Mouse (Mus musculus) liver, embryonic 15.5 days (tissue): Measurements from ENCODE around the gene Pimreg. TPM values are rescaled to one million over a fixed set of nuclear protein-coding genes. Genes with fewer than 3 reads are reported as not detected.

Source experiments
- ATAC-seq: fragments of 200-750 bp; cut with Nextera tagmentation; 2 replicates; pipeline ENCODE4 v1.8.0; 2017; ENCODE audit warnings: moderate number of reproducible peaks, mild to moderate bottlenecking, moderate library complexity; ENCODE audit not compliant: insufficient read depth
- H3K27ac ChIP-seq: fragments of 300-500 bp; sonication (generic); replicated peaks from 2 replicates; pipeline ENCODE4 v1.5.1; 2015; ENCODE audit warnings: mild to moderate bottlenecking, inconsistent platforms
- H3K27me3 ChIP-seq: fragments of 300-500 bp; sonication (generic); 2 replicates; pipeline ENCODE4 v1.6.1; 2015; ENCODE audit warnings: mild to moderate bottlenecking, inconsistent platforms
- H3K36me3 ChIP-seq: fragments of 300-500 bp; sonication (generic); replicated peaks from 2 replicates; pipeline ENCODE4 v1.6.1; 2015; ENCODE audit warnings: moderate library complexity, mild to moderate bottlenecking, inconsistent platforms
- H3K4me1 ChIP-seq: fragments of 300-500 bp; sonication (generic); replicated peaks from 2 replicates; pipeline ENCODE4 v1.6.1; 2015; ENCODE audit warnings: inconsistent platforms
- H3K4me2 ChIP-seq: fragments of 300-500 bp; sonication (generic); 2 replicates; pipeline ENCODE4 v1.6.1; 2015; ENCODE audit warnings: moderate library complexity, mild to moderate bottlenecking, inconsistent platforms
- H3K4me3 ChIP-seq: fragments of 300-500 bp; sonication (generic); replicated peaks from 2 replicates; pipeline ENCODE4 v1.5.1; 2015; ENCODE audit warnings: mild to moderate bottlenecking, inconsistent platforms
- H3K9ac ChIP-seq: fragments of 300-500 bp; sonication (generic); 2 replicates; pipeline ENCODE4 v1.6.1; 2015; ENCODE audit warnings: moderate library complexity, mild to moderate bottlenecking, inconsistent platforms
- H3K9me3 ChIP-seq: fragments of 300-500 bp; sonication (generic); replicated peaks from 2 replicates; pipeline ENCODE4 v1.6.1; 2016; ENCODE audit warnings: inconsistent platforms
- WGBS: fragments of 180-500 bp; shearing (Covaris S2); methylation state at CpG from one replicate; pipeline ENCODE4 v1.1.7; 2015; ENCODE audit warnings: mixed read lengths; ENCODE audit not compliant: insufficient replicate concordance; 5-methylcytosine and 5-hydroxymethylcytosine counted together
- polyA plus RNA-seq: library from polyadenylated mRNA; unstranded; fragments of >200 nt; fragmentation: Nextera tagmentation; extraction: Ambion mirVana; gene quantifications from 2 replicates; pipeline ENCODE4 v1.2.1, GENCODE M21; 2015

Gene Pimreg
- polyA plus RNA-seq, 1 experiment from 2014 or later: 20.6 TPM

DNA sequence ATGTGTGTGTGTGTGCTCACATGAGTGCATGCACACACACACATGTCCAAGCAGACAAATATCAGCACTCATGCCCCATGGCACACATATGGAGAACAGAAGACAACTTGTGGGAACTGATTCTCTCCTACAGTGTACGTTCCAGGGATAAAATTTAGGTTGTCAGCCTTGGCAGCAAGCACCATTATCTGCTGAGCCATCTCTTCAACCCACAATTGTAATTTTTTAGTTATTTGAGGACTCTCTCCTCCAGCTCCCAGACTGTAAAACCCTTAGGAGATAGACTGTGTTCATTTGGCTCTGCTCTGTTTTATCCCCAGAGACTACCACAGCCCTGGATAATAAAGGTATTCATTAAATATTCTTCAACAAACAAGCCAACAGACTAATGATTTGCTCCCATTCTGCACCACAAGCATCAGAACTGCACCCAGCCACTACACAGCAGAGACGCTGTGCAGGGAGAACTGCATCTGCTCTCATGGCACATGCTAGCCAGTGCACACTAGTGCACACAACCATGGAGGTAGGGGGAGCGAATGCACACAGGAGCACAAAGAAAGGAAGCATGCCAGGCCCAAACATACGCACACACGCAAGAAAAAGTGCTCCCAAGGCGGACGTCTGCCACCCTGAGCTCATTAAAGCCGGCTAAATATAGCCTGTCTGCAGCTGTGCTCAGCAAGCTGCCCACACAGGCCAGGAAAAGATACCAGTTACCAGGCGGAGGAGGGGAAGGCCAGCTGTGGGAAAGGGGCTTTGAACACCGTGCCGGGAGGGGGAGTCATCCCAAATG is 44.6 kb downstream of the Pimreg start:
- Histone ChIP-seq H3K4me2 (no peak overlapping the region), H3K9me3 (no peaks in the 10 kb centered on the region), H3K27me3 (no peaks in the 10 kb centered on the region), H3K4me1 (no peaks in the 10 kb centered on the region), H3K4me3 (no peak overlapping the region), H3K27ac (no peak overlapping the region), H3K9ac (no peak overlapping the region), H3K36me3 (no peaks in the 10 kb centered on the region)
- ATAC-seq: no peak
- 45% methylated on average over 11 of the region's 11 CpGs for WGBS

DNA sequence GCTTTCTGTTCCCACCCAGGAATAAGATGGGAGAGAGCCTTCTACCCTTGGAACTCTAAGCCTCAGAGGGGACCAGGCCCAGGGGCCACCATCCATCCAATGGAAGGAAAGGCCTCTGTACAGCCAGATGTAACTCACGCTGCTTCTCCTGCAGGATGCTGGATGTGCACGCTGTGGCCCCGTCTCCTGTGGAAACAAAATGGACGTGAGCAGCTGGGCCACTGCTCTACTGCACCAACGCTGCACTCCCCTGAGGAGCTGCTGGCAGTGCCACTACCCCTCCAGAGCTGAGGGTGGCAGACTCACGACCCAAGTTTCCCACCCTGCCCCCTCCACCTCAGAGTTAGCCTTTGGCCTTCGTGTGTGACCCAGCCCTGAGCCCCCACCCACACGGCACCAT is 50.6 kb downstream of the Pimreg start:
- no peak overlapping the region for H3K9ac ChIP-seq
- no peak overlapping the region for H3K27ac ChIP-seq
- no peak overlapping the region for H3K4me2 ChIP-seq
- ATAC-seq: no peak
- no peaks in the 10 kb centered on the region for H3K9me3 ChIP-seq
- no peak overlapping the region for H3K4me3 ChIP-seq
- no peaks in the 10 kb centered on the region for H3K36me3 ChIP-seq
- 57% methylated on average over 8 of the region's 8 CpGs for WGBS
- H3K4me1 ChIP-seq: no peaks in the 10 kb centered on the region
- no peaks in the 10 kb centered on the region for H3K27me3 ChIP-seq

DNA sequence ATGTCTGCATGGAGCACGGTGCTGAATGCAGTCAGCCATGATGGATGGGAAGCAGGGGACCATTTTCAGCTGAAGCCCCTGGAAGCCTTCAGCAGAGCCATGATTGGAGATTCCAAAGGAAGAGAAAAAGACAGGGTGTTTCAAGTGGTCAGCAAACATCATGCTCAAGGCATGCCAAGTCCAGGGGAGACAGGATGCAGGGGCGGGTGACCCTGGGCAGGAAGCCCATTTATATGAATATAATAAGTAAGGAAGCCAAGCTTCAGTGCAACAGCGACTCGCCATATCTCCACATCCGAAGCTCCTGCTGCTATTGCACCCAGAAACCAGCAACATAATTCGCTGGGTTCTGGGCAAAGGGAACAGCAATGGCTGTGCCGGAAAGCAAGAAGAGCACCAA is 52.6 kb downstream of the Pimreg start:
- Histone ChIP-seq H3K4me1 (no peaks in the 10 kb centered on the region), H3K27ac (no peak overlapping the region), H3K4me2 (no peak overlapping the region), H3K27me3 (no peaks in the 10 kb centered on the region), H3K36me3 (no peaks in the 10 kb centered on the region), H3K9me3 (no peaks in the 10 kb centered on the region), H3K4me3 (no peak overlapping the region), H3K9ac (no peak overlapping the region)
- no peak for ATAC-seq
- 59% methylated on average over 7 of the region's 7 CpGs for WGBS

DNA sequence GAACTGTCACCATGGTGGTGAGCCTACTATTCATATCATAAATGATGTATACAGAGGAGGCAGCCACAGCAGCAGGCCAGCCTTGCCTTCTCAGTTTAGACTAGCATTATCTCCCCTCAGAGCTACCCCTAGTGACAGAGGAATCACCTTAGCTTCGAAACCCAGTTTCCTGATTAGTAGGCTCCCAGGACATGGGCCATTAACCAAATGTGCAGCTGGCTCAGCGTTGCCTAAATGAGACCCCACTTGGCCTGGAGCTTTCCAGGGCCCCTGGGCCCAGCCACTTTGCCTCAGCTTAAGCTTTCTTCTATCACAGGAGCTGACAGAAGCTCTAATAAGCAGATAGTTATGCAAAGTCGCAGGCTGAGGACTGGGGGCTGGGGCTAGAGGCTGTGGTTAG is 54.2 kb downstream of the Pimreg start:
- ATAC-seq: no peak
- 39% methylated on average over 3 of the region's 3 CpGs for WGBS
- Histone ChIP-seq H3K4me2 (no peak overlapping the region), H3K4me3 (no peak overlapping the region), H3K27ac (no peak overlapping the region), H3K27me3 (no peaks in the 10 kb centered on the region), H3K9me3 (no peaks in the 10 kb centered on the region), H3K4me1 (no peaks in the 10 kb centered on the region), H3K36me3 (no peaks in the 10 kb centered on the region), H3K9ac (no peak overlapping the region)

Other genes starting within 250 kb of the Pimreg start
- 0.05 and 0.14 TPM in 2 replicates for gene Aipl1, start 4.5 kb upstream of the Pimreg start, polyA plus RNA-seq
- gene Pitpnm3, start 93.7 kb downstream of the Pimreg start, polyA plus RNA-seq: 0.03 TPM in 1 of 2 replicates, not detected in the other
- not detected in 2 replicates for gene Gm43951, start 164.8 kb downstream of the Pimreg start, polyA plus RNA-seq
- gene 4933427D14Rik, start 165.4 kb downstream of the Pimreg start, polyA plus RNA-seq: 2.2 and 2.9 TPM in 2 replicates
- gene Txndc17, start 165.5 kb downstream of the Pimreg start, polyA plus RNA-seq: 67.1 and 69.1 TPM in 2 replicates
- 11.9 and 12.3 TPM in 2 replicates for gene Med31, start 173.6 kb downstream of the Pimreg start, polyA plus RNA-seq
- gene Slc13a5, start 225.2 kb downstream of the Pimreg start, polyA plus RNA-seq: not detected in 2 replicates